Mouse (Mus musculus) left cerebral cortex, adult 2 months (tissue): ENCODE measurements around the gene Klhdc7a. TPM values are rescaled to one million over a fixed set of nuclear protein-coding genes. Genes with fewer than 3 reads are reported as not detected.
A peak's percentile ranks its signal among the peaks of the same experiment; 100 is the strongest.

Experiments used
- DNase-seq, 2 experiments: peaks; one replicate each; pipeline ENCODE4 v3.0.0; 2021 to 2022; ENCODE audit warnings: low spot score in 2 of 2, mixed read lengths in 1 of 2; ENCODE audit errors: extremely low spot score in 1 of 2
- H3K27ac ChIP-seq: fragments of 200-600 bp; 2 replicates; pipeline ENCODE4 v1.8.1; 2022
- H3K4me3 ChIP-seq: fragments of 200-600 bp; 2 replicates; pipeline ENCODE4 v1.8.1; 2022
- CTCF ChIP-seq: fragments of 200-600 bp; IDR thresholded peaks from 2 replicates; pipeline ENCODE4 v1.8.1; 2022; ENCODE audit warnings: antibody characterized with exemption, mild to moderate bottlenecking, moderate library complexity
- intact Hi-C: fragments of 180-260 bp; cut with DNase I; formaldehyde crosslinking; loops from one replicate; pipeline ENCODE4 v1.15.1; 2025
- long read RNA-seq, 2 experiments: library from polyadenylated mRNA; stranded (forward); transcript quantifications; one replicate each; pipeline ENCODE4 v2.0.0; 2021; ENCODE audit warnings: borderline mapping rate in 2 of 2
- total RNA-seq, 2 experiments: library from RNA; stranded (reverse); gene quantifications; 2 replicates each; pipeline ENCODE4 v1.2.3; 2021

Gene Klhdc7a
- total RNA-seq = 1 to 10 TPM; 9.4 to 9.6 TPM
- long read RNA-seq, experiment 1, full-length matches to known transcripts = 2 of 2 reads
- long read RNA-seq, experiment 1, partial matches to known transcripts = 0 of 2 reads
- long read RNA-seq, experiment 1, other reads (novel, unspliced or antisense) = 0 of 2 reads
- long read RNA-seq, experiment 2, full-length matches to known transcripts = 3 of 3 reads
- long read RNA-seq, experiment 2, partial matches to known transcripts = 0 of 3 reads
- long read RNA-seq, experiment 2, other reads (novel, unspliced or antisense) = 0 of 3 reads

DNA sequence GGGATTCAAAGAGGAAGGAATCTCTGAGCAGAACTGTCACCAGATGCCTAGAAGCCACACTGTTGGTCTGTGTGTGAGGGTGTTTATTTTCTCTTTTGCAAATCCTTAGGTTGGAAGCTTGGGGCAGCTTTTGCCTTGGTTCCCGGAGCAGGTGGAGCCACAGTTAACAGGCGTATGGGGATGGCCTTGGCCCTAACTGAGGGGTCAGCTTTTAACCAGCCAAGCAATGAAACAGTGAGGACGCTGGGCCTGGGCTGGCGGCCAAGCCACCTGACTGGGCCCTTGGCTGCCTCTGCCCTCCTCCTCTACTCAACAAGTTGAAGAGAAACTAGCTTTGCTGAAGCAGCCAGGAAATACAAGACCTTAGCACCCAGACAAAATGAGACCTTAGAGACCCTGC is at the start of gene Klhdc7a:
Klhdc7a (minus strand) TSS at position 105 of the 400 bp plus-strand sequence.
- DNase-seq = peak; percentile 44 to 59
- Histone ChIP-seq H3K4me3 (peak within 1 kb of the TSS; percentile 18), H3K27ac (peak within 1 kb of the TSS; percentile 65)
- no peak for TF ChIP-seq CTCF
- intact Hi-C loops = no loop called here

DNA sequence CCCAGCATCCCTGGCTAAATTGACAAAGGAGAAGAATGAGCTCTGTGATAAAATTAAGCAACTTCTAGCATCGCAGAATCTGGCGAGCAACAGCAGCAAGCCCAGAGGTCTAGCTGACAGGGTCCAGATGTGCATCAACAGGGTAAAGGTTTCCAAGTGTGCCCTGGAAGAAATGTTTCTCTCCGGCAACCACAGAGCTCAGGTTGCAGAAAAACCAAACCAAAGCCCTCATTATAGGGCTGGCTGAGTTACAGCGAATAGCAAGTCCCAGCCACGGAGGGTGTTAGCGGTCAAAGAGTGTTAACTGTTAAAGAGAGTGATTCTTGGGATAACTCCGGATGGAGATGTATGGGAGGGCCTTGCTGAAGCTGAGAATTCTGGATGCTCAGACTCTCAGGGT is 48.1 kb upstream of the Klhdc7a start:
- no peak for TF ChIP-seq CTCF
- no peak overlapping the region for H3K27ac ChIP-seq
- no peak for DNase-seq
- H3K4me3 ChIP-seq = no peak overlapping the region
- intact Hi-C loops = no loop called here

DNA sequence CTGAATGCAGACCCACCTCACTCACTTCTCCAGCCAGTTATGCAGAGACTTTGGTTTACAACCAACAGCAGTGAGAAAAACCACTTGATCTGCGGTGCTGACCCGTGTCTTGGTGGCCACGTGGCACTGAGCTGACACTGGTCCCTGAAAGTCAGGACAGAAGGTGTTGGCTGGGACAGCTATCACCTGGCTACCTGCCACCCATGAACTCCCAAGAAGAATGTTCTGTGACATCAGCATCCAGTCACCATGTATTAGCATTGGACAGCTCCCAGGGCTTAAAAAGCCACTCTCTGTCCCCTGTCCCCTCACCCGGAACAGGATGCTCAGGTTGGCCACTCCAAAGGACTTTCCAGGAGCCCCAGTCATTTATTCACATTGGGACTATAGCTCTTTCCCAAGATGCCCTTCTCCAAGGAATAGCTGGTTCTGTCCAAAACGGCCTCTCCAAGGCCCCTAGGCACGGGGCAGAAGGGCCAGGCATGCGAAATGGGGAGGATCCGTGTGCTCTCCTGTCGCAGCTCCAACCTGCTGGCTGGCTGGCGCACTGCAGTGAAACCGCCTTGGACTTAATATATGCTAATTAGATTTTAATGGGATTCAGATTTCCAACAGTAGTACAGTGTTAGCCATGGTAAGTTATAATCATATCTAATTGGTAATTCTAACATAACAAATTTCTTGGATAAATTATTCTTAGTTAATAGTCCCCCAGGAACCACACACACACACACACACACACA is 43.1 kb upstream of the Klhdc7a start:
- peak; percentile 44 for TF ChIP-seq CTCF
- intact Hi-C loops = no loop called here
- DNase-seq = no peak
- Histone ChIP-seq H3K27ac (no peak overlapping the region), H3K4me3 (no peak overlapping the region)

DNA sequence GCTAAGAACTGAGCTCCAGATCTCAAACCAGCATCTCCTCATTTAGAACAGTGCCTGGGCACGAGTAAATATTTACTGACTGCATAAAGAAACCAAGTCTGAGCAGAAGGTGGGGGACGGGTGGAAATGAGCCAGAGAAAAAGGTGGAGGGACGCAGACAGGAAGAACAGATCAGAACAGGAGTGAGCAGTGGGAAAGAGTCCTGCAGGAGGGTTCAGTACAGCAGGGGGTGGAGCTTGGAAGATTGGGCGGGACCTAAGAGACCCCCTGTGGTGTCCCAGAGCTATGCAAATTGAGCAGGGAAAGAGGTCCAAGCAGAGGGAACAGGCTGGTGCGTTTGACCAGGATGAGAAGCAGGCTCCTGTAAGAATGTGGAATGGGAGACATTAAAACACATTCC is 37.1 kb upstream of the Klhdc7a start:
- Histone ChIP-seq H3K27ac (no peak overlapping the region), H3K4me3 (peak overlapping the region; percentile 39)
- intact Hi-C loops = no loop called here
- no peak for DNase-seq
- TF ChIP-seq CTCF = no peak

DNA sequence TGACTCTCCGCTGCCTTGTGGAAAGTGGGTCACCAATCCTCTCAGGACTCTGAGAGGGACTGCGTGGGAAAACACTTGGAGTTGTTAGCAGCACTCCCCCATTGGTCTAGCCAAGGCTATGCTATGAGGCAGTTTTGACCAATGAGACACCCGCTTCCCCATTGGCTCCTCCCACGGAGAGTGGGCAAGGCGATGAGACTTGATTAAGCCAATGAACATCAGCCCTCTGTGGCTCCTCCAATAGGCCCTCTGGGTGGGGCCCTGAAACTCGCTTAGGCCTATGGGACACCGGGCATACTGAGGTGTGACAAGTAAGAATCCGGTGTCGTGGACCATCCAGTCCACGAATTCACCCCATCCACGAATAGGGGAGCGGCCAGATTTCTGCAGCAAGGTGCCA is 36.3 kb upstream of the Klhdc7a start:
- no peak for TF ChIP-seq CTCF
- Histone ChIP-seq H3K4me3 (peak overlapping the region; percentile 39), H3K27ac (no peak overlapping the region)
- DNase-seq = peak; percentile 42 to 54
- intact Hi-C loops = no loop called here

DNA sequence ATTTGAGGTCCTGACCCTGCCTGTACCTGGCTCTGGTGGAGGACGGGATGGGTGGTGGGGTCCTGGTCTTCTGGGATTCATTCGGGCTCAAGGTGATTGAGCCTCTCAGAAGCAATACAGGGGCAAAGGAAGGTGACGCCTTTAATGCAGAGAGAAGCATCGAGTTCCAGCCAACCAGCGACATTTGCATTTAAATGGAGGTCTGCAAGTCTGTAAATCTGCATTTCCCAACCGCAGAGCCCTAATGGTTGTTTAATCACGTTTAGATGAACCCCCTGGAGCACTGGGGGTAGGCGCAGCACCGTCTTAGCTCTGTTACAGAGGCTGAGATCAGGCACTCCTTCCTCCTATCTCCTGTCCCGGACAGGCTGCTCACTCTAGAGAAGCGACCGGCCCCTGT is 34.2 kb upstream of the Klhdc7a start:
- Histone ChIP-seq H3K27ac (no peak overlapping the region), H3K4me3 (no peak overlapping the region)
- intact Hi-C loops = no loop called here
- DNase-seq = no peak
- no peak for TF ChIP-seq CTCF

DNA sequence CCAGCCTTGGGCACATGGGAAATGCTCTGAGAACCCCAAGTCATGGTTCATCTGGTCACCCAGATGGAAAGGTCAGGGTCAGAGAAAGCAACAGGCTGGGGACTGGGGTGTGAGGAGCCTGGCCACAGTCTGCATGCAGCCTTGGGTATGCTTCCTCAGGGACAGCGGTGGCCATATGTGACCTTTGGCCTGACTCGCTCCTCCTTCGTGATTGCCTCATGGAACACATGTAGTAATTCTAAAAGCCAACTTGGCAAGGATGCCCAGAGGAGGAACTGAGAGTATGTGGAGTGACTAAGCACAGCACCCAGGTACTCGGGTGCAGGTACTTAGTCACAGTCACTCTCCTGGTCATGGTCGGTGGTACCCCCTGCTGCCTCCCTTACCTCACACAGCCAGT is 33.1 kb upstream of the Klhdc7a start:
- no peak overlapping the region for H3K27ac ChIP-seq
- DNase-seq = no peak
- intact Hi-C loops = no loop called here
- no peak for TF ChIP-seq CTCF
- no peak overlapping the region for H3K4me3 ChIP-seq

DNA sequence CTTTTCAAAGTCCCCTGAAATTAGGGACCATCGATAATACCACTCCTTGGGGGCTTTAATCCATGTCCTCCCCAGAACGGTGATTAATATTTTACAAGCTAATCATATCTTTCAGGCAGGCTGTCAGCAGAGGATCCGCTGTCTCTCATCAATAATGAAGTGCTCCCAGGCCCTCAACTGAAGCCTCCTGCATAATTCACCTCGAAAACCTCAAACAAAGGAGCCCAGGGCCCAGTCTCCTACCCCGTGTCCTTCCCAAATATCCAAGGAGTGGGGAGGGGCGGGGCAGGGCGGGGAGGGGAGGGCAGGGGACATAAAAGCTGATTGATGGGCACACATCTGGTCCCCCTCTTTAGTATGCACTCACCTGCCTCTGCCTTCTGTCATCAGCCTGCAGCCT is 31.2 kb upstream of the Klhdc7a start:
- TF ChIP-seq CTCF = no peak
- intact Hi-C loops = no loop called here
- no peak for DNase-seq

DNA sequence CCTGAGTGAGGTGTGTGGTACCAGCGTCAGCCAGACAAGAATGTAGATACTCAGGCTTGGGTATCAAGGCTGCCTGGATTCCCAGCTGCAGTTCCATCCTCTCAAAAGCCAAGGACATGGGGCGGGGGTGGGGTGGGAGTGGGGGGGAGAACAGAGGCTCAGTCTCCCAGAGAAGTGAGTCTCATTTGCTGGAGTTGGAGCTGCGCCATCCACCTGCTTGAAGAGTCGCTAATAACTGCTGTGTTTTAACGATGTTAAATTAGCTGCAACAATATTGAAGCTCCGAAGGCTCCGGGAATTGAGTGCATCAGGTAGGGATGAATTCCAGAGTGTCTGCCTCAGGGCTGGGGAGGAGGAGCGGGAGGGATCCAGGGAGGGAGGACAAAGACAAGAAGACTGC is 27.8 kb upstream of the Klhdc7a start:
- no peak overlapping the region for H3K27ac ChIP-seq

More for the DNA sequence above, 31.2 kb upstream of the Klhdc7a start:
- Histone ChIP-seq H3K27ac (no peak overlapping the region), H3K4me3 (no peak overlapping the region)

DNA sequence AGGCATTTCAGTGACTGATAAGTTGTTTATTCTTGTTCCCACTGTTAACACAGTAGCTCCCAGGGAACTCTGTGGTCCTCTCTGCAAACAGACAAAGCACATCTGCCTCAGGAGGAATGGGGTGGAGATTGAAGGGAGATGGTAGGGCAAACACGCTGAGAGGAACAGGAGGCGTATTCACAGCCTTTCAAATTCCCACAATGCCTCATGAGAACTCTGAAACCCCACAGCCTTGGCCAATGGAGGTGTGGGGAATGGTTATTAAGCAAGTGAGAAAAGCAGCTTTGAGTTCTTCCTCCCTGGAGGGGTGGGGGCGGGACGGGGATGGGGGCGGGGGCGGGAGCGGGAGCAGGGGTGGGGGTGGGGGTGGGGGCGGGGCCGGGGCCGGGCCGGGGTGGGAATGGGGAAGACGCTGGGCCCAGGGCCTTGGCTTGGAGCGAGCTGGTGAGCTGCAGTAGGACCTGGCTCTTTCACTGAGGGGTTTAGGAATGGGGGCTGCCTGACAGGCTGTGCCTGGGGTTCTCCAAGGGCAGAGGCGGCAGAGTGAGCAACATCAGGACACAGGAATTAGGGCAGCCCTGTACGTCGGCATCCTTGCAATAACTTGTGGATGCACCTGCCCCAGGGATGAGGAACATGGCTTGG is 25.4 kb upstream of the Klhdc7a start:
- no peak for DNase-seq
- Histone ChIP-seq H3K4me3 (no peak overlapping the region), H3K27ac (no peak overlapping the region)
- no peak for TF ChIP-seq CTCF
- intact Hi-C loops = no loop called here

More for the DNA sequence above, 27.8 kb upstream of the Klhdc7a start:
- H3K4me3 ChIP-seq = no peak overlapping the region
- no peak for DNase-seq
- intact Hi-C loops = no loop called here
- TF ChIP-seq CTCF = no peak

DNA sequence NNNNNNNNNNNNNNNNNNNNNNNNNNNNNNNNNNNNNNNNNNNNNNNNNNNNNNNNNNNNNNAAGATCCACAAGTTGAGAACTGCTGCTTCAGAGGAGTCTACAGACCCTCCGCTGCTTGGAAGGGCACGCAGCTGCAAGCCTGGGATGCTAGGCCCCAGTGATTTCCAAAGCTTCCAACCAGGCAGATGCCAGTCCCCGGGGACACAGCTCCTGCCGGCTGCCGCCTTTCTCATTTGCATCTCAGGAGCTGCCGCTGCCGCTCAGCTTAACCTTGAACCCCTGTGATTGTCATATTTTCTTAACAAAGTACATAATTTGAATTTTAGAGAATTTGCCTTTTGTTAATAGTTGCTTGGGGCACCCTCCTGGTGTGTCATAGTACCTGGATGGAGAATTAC is 19.1 kb upstream of the Klhdc7a start:
- no peak for TF ChIP-seq CTCF

DNA sequence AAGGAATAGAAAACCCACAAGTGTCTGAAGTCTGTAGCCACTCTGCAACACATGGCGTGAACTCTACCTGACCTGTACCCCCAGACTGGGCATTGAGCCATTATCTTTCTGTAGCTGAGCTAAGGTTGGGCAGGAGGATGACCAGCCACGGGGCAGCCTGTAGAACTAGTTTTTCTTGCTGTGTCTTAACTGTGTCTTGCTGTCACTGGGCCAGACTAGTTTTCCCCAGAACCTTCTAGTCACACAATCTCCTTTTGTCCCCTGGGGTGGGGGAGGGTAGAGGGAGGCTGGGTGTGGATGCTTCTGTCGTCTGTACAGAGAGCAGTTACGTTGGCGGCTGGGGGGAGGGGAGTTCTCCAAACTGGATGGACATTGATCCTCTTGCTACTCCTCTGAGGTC is 10.9 kb upstream of the Klhdc7a start:
- DNase-seq = no peak
- Histone ChIP-seq H3K27ac (no peak overlapping the region), H3K4me3 (no peak overlapping the region)
- TF ChIP-seq CTCF = no peak
- intact Hi-C loops = loop anchor here (10.0 kb wide), 1 partner anchor 284 kb away; no protein-coding TSS in a partner anchor

More for the DNA sequence above, 19.1 kb upstream of the Klhdc7a start:
- H3K27ac ChIP-seq = no peak overlapping the region
- H3K4me3 ChIP-seq = no peak overlapping the region
- intact Hi-C loops = no loop called here
- no peak for DNase-seq
